Mouse (Mus musculus) MEL (cell line): Measurements from ENCODE around the gene Kidins220. TPM values are rescaled to one million over a fixed set of nuclear protein-coding genes. Genes with fewer than 3 reads are reported as not detected.

Source experiments
- DNase-seq: peaks from one replicate; pipeline ENCODE4 v3.0.0; 2011; ENCODE audit warnings: low read depth, low spot score
- H3K27ac ChIP-seq: 2 replicates; pipeline ENCODE4 v1.5.1; 2012; ENCODE audit warnings: low read depth, mild to moderate bottlenecking, control low read depth, low read length, moderate library complexity; ENCODE audit not compliant: control insufficient read depth
- H3K27me3 ChIP-seq, 2 experiments: fragments of 150-350 bp in 1 of 2; sonication (generic) in 1 of 2; 2 replicates each; pipeline ENCODE4 v1.6.1; 2012; ENCODE audit warnings: low read length in 2 of 2, mild to moderate bottlenecking in 2 of 2, improper control_type of control experiment in 1 of 2, moderate library complexity in 1 of 2; ENCODE audit not compliant: insufficient read depth in 2 of 2, control insufficient read depth in 1 of 2
- H3K36me3 ChIP-seq, 2 experiments: 2 replicates each; pipeline ENCODE4 v1.6.1; 2012 to 2014; ENCODE audit warnings: low read length in 2 of 2, improper control_type of control experiment in 1 of 2, inconsistent platforms in 1 of 2, mild to moderate bottlenecking in 1 of 2; ENCODE audit not compliant: insufficient read depth in 2 of 2, control insufficient read depth in 1 of 2
- H3K4me1 ChIP-seq, 2 experiments: fragments of 150-350 bp in 1 of 2; sonication (generic) in 1 of 2; 2 replicates each; pipeline ENCODE4 v1.6.1; 2012; ENCODE audit warnings: low read length in 2 of 2, improper control_type of control experiment in 1 of 2, mild to moderate bottlenecking in 1 of 2; ENCODE audit not compliant: insufficient read depth in 2 of 2, control insufficient read depth in 1 of 2
- H3K4me3 ChIP-seq, 2 experiments: fragments of 150-350 bp in 1 of 2; sonication (generic) in 1 of 2; 2 replicates each; pipeline ENCODE4 v1.5.1; 2012; ENCODE audit warnings: low read depth in 2 of 2, low read length in 2 of 2, mild to moderate bottlenecking in 2 of 2, moderate library complexity in 2 of 2, control low read depth in 1 of 2, improper control_type of control experiment in 1 of 2; ENCODE audit not compliant: control insufficient read depth in 1 of 2, insufficient read depth in 1 of 2
- H3K79me2 ChIP-seq: 2 replicates; pipeline ENCODE4 v1.6.1; 2012; ENCODE audit warnings: mild to moderate bottlenecking, low read length, moderate library complexity; ENCODE audit not compliant: control insufficient read depth, poor library complexity, insufficient read depth
- H3K9ac ChIP-seq: 2 replicates; pipeline ENCODE4 v1.6.1; 2012; ENCODE audit warnings: low read depth, mild to moderate bottlenecking, control low read depth, low read length, moderate library complexity; ENCODE audit not compliant: control insufficient read depth, poor library complexity, severe bottlenecking
- H3K9me3 ChIP-seq: fragments of 150-350 bp; sonication (generic); replicated peaks from 2 replicates; pipeline ENCODE4 v1.6.1; 2012; ENCODE audit warnings: mild to moderate bottlenecking, low read length, improper control_type of control experiment, moderate library complexity; ENCODE audit not compliant: insufficient read depth
- ELF1 ChIP-seq: IDR thresholded peaks from 2 replicates; pipeline ENCODE4 v1.6.1; 2014; ENCODE audit warnings: low read depth, mild to moderate bottlenecking, inconsistent platforms, low read length, improper control_type of control experiment, moderate library complexity
- EP300 ChIP-seq, 2 experiments: IDR thresholded peaks; 2 replicates each; pipeline ENCODE4 v1.6.1; 2011; ENCODE audit warnings: improper control_type of control experiment in 2 of 2, low read length in 2 of 2, low read depth in 1 of 2, mild to moderate bottlenecking in 1 of 2
- MAFK ChIP-seq: IDR thresholded peaks from 2 replicates; pipeline ENCODE4 v1.6.1; 2011; ENCODE audit warnings: low read depth, mild to moderate bottlenecking, low read length, improper control_type of control experiment, borderline replicate concordance
- MAX ChIP-seq: IDR thresholded peaks from 2 replicates; pipeline ENCODE4 v1.6.1; 2011; ENCODE audit warnings: low read length, improper control_type of control experiment
- MYC ChIP-seq: IDR thresholded peaks from 2 replicates; pipeline ENCODE4 v1.6.1; 2011; ENCODE audit warnings: low read depth, mild to moderate bottlenecking, low read length, improper control_type of control experiment, moderate library complexity
- NELFE ChIP-seq: IDR thresholded peaks from 2 replicates; pipeline ENCODE4 v1.6.1; 2011; ENCODE audit warnings: low read depth, low read length, improper control_type of control experiment
- POLR2A ChIP-seq, 2 experiments: IDR thresholded peaks; 2 replicates each; pipeline ENCODE4 v1.6.1; 2011 to 2012; ENCODE audit warnings: low read length in 2 of 2, mild to moderate bottlenecking in 2 of 2, control low read depth in 1 of 2, improper control_type of control experiment in 1 of 2, low read depth in 1 of 2, moderate library complexity in 1 of 2; ENCODE audit not compliant: control insufficient read depth in 1 of 2, insufficient read depth in 1 of 2, poor library complexity in 1 of 2
- SIN3A ChIP-seq: IDR thresholded peaks from 2 replicates; pipeline ENCODE4 v1.6.1; 2012; ENCODE audit warnings: low read length, improper control_type of control experiment, inconsistent platforms
- TAL1 ChIP-seq: IDR thresholded peaks from 2 replicates; pipeline ENCODE4 v1.6.1; 2012; ENCODE audit warnings: mild to moderate bottlenecking, inconsistent platforms, low read length, moderate library complexity, mixed read lengths
- TBP ChIP-seq: IDR thresholded peaks from 2 replicates; pipeline ENCODE4 v1.8.0; 2011; ENCODE audit warnings: low read depth, low read length, improper control_type of control experiment
- UBTF ChIP-seq: IDR thresholded peaks from 2 replicates; pipeline ENCODE4 v1.6.1; 2012; ENCODE audit warnings: low read depth, mild to moderate bottlenecking, inconsistent platforms, low read length, improper control_type of control experiment, moderate library complexity, borderline replicate concordance; ENCODE audit not compliant: insufficient read depth
- ZC3H11A ChIP-seq: IDR thresholded peaks from 2 replicates; pipeline ENCODE4 v1.6.1; 2012; ENCODE audit warnings: low read depth, mild to moderate bottlenecking, inconsistent platforms, low read length, improper control_type of control experiment
- ZNF384 ChIP-seq: IDR thresholded peaks from 2 replicates; pipeline ENCODE4 v1.6.1; 2012; ENCODE audit warnings: low read depth, mild to moderate bottlenecking, inconsistent platforms, low read length, improper control_type of control experiment
- polyA plus RNA-seq, 2 experiments: library from polyadenylated mRNA; stranded (reverse) in 1 of 2; unstranded in 1 of 2; fragments of >175 nt in 1 of 2; fragments of >200 nt in 1 of 2; gene quantifications; 2 replicates each; pipeline versions ENCODE4 v1.2.1 to v1.2.4; 2012; ENCODE audit warnings: low replicate concordance in 2 of 2, low read depth in 1 of 2; ENCODE audit not compliant: insufficient read length in 2 of 2, insufficient read depth in 1 of 2, missing spikeins in 1 of 2
- total RNA-seq: library from RNA; depleted of rRNA; stranded (reverse); fragments of 300-350 nt; gene quantifications from 2 replicates; pipeline ENCODE4 v1.2.3, GENCODE M21; 2012

The Kidins220 gene
- total and polyA plus RNA-seq, 3 experiments: 26.2 to 124 (median 29.2) TPM

GRCm38 (mm10) chr12:25009957-25010356, 35.2 kb downstream of the Kidins220 start:
- H3K36me3 ChIP-seq: peaks cover 0 to 24% of the 10 kb centered on the region in 2 experiments; a peak in 2 of 4 replicates

GRCm38 (mm10) chr12:25010416-25010815, 35.7 kb downstream of the Kidins220 start:
- Histone ChIP-seq H3K4me3 (no peak overlapping the region), H3K9ac (no peak overlapping the region), H3K79me2 (no peaks in the 10 kb centered on the region), H3K4me1 (no peaks in the 10 kb centered on the region), H3K27ac (no peak overlapping the region), H3K9me3 (no peaks in the 10 kb centered on the region), H3K27me3 (no peaks in the 10 kb centered on the region), H3K36me3 (peaks cover 0 to 24% of the 10 kb centered on the region in 2 experiments; a peak in 2 of 4 replicates)
- DNase-seq: no peak
- TF ChIP-seq ELF1: no peak
- TF ChIP-seq ZC3H11A: no peak
- TF ChIP-seq TBP: no peak
- no peak for TF ChIP-seq MYC
- no peak for TF ChIP-seq SIN3A
- TF ChIP-seq TAL1: no peak
- TF ChIP-seq MAX: no peak
- no peak for TF ChIP-seq EP300 (IDR thresholded peaks at IDR 0.05; ENCODE audit: low read depth in 1 of 2, low read length in 2 of 2)
- TF ChIP-seq ZNF384: no peak
- TF ChIP-seq NELFE: no peak

More at GRCm38 (mm10) chr12:25009957-25010356, 35.2 kb downstream of the Kidins220 start:
- H3K79me2 ChIP-seq: no peaks in the 10 kb centered on the region
- no peak for TF ChIP-seq UBTF
- H3K9ac ChIP-seq: no peak overlapping the region
- no peak overlapping the region for H3K4me3 ChIP-seq
- H3K27ac ChIP-seq: no peak overlapping the region
- H3K27me3 ChIP-seq: no peaks in the 10 kb centered on the region
- H3K9me3 ChIP-seq: no peaks in the 10 kb centered on the region
- no peaks in the 10 kb centered on the region for H3K4me1 ChIP-seq
- DNase-seq: no peak

GRCm38 (mm10) chr12:25011733-25012367, 37.1 kb downstream of the Kidins220 start:
- H3K9me3 ChIP-seq: no peaks in the 10 kb centered on the region
- no peaks in the 10 kb centered on the region for H3K79me2 ChIP-seq
- H3K9ac ChIP-seq: no peak overlapping the region
- H3K4me1 ChIP-seq: no peaks in the 10 kb centered on the region
- DNase-seq: no peak
- H3K27me3 ChIP-seq: no peaks in the 10 kb centered on the region
- H3K4me3 ChIP-seq: no peak overlapping the region
- TF ChIP-seq MAFK (no peak), POLR2A (IDR thresholded peaks at IDR 0.05; ENCODE audit: control insufficient read depth in 1 of 2, insufficient read depth in 1 of 2, low read depth in 1 of 2, low read length in 2 of 2, poor library complexity in 1 of 2) (no peak)
- peaks cover 0 to 24% of the 10 kb centered on the region in 2 experiments; a peak in 2 of 4 replicates for H3K36me3 ChIP-seq
- H3K27ac ChIP-seq: no peak overlapping the region
